Mouse (Mus musculus): ENCODE measurements around the gene Prss35. TPM values are rescaled to one million over a fixed set of nuclear protein-coding genes. Genes with fewer than 3 reads are reported as not detected.

Prss35 gene
- total and polyA plus RNA-seq, 3 experiments = 0.16 TPM; not detected in 2

DNA sequence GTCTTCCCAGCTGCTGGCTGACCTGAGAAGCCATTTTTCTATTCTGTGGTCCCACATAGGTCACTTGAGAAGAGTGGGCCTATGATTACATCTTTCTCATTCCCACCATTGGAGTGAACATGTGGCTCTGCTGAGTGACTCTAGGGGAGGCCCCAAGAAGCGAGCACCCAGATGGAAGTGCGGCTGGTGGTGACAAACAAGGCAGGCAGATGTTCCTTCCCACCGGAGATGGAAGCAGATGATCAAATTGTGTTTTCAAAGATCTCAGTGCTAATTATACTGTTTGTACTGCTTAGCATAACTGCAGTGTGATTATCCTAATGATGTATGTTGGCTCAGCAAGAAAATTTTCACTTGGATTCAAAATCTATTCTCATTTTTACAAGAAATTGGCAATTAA, 29.4 kb upstream of the Prss35 start:
- Histone ChIP-seq H3K9me3 (replicated peaks) (no peaks in the 10 kb centered on the region), H3K36me3 (replicated peaks) (no peaks in the 10 kb centered on the region), H3K4me1 (ENCODE audit: insufficient read depth, low read depth, low read length) (no peaks in the 10 kb centered on the region), H3K27me3 (ENCODE audit: insufficient read depth, low read length) (peaks cover 3% of the 10 kb centered on the region; the same call in 1 of the 2 replicates), H3K4me3 (ENCODE audit: low read depth, low read length) (no peak overlapping the region)
- ATAC-seq (ENCODE audit: extremely low read depth, insufficient number of reproducible peaks, low FRiP score, poor library complexity, severe bottlenecking) = no peak
- DNase-seq (ENCODE audit: low spot score) = no peak
- no peak for TF ChIP-seq GATA1 (IDR thresholded peaks at IDR 0.05; ENCODE audit: borderline replicate concordance, low read length)
- TF ChIP-seq POLR2AphosphoS5 (IDR thresholded peaks at IDR 0.05; ENCODE audit: insufficient replicate concordance, low read depth, low read length) = no peak
- no peak for TF ChIP-seq GATA2 (IDR thresholded peaks at IDR 0.05; ENCODE audit: borderline replicate concordance, low read depth, low read length)
- TF ChIP-seq TAL1 (conservative IDR thresholded peaks at IDR 0.05; ENCODE audit: low read depth, low read length) = no peak
- no peak for TF ChIP-seq CTCF (IDR thresholded peaks at IDR 0.05; ENCODE audit: low read depth, low read length)

GRCm38 (mm10) chr9:86716540-86716939, 26.9 kb upstream of the Prss35 start:
- no peak for TF ChIP-seq TAL1 (conservative IDR thresholded peaks at IDR 0.05; ENCODE audit: low read depth, low read length)
- no peak for TF ChIP-seq CTCF (IDR thresholded peaks at IDR 0.05; ENCODE audit: low read depth, low read length)
- no peak for TF ChIP-seq GATA1 (IDR thresholded peaks at IDR 0.05; ENCODE audit: borderline replicate concordance, low read length)
- no peak for TF ChIP-seq POLR2AphosphoS5 (IDR thresholded peaks at IDR 0.05; ENCODE audit: insufficient replicate concordance, low read depth, low read length)
- TF ChIP-seq GATA2 (IDR thresholded peaks at IDR 0.05; ENCODE audit: borderline replicate concordance, low read depth, low read length) = no peak
- DNase-seq (ENCODE audit: low spot score) = no peak
- Histone ChIP-seq H3K9me3 (replicated peaks) (no peaks in the 10 kb centered on the region), H3K27me3 (ENCODE audit: insufficient read depth, low read length) (peaks cover 2% of the 10 kb centered on the region; the same call in 1 of the 2 replicates), H3K36me3 (replicated peaks) (no peaks in the 10 kb centered on the region), H3K4me3 (ENCODE audit: low read depth, low read length) (no peak overlapping the region), H3K4me1 (ENCODE audit: insufficient read depth, low read depth, low read length) (no peaks in the 10 kb centered on the region)
- ATAC-seq (ENCODE audit: extremely low read depth, insufficient number of reproducible peaks, low FRiP score, poor library complexity, severe bottlenecking) = no peak

GRCm38 (mm10) chr9:86717119-86717518, 26.3 kb upstream of the Prss35 start:
- no peaks in the 10 kb centered on the region for H3K9me3 ChIP-seq (replicated peaks)
- TF ChIP-seq GATA1 (IDR thresholded peaks at IDR 0.05; ENCODE audit: borderline replicate concordance, low read length) (no peak), GATA2 (IDR thresholded peaks at IDR 0.05; ENCODE audit: borderline replicate concordance, low read depth, low read length) (no peak), POLR2AphosphoS5 (IDR thresholded peaks at IDR 0.05; ENCODE audit: insufficient replicate concordance, low read depth, low read length) (no peak), CTCF (IDR thresholded peaks at IDR 0.05; ENCODE audit: low read depth, low read length) (no peak), TAL1 (conservative IDR thresholded peaks at IDR 0.05; ENCODE audit: low read depth, low read length) (no peak)
- H3K27me3 ChIP-seq (ENCODE audit: insufficient read depth, low read length) = peaks cover 2% of the 10 kb centered on the region; the same call in 1 of the 2 replicates
- no peak overlapping the region for H3K4me3 ChIP-seq (ENCODE audit: low read depth, low read length)
- no peaks in the 10 kb centered on the region for H3K36me3 ChIP-seq (replicated peaks)
- ATAC-seq (ENCODE audit: extremely low read depth, insufficient number of reproducible peaks, low FRiP score, poor library complexity, severe bottlenecking) = no peak
- H3K4me1 ChIP-seq (ENCODE audit: insufficient read depth, low read depth, low read length) = no peaks in the 10 kb centered on the region
- DNase-seq (ENCODE audit: low spot score) = no peak

GRCm38 (mm10) chr9:86720227-86720626, 23.2 kb upstream of the Prss35 start:
- ATAC-seq (ENCODE audit: extremely low read depth, insufficient number of reproducible peaks, low FRiP score, poor library complexity, severe bottlenecking) (no peak), DNase-seq (ENCODE audit: low spot score) (no peak)
- Histone ChIP-seq H3K27me3 (ENCODE audit: insufficient read depth, low read length) (peaks cover 2% of the 10 kb centered on the region; the same call in 1 of the 2 replicates), H3K4me3 (ENCODE audit: low read depth, low read length) (no peak overlapping the region), H3K36me3 (replicated peaks) (no peaks in the 10 kb centered on the region), H3K4me1 (ENCODE audit: insufficient read depth, low read depth, low read length) (no peaks in the 10 kb centered on the region), H3K9me3 (replicated peaks) (no peaks in the 10 kb centered on the region)
- no peak for TF ChIP-seq TAL1 (conservative IDR thresholded peaks at IDR 0.05; ENCODE audit: low read depth, low read length)
- TF ChIP-seq GATA1 (IDR thresholded peaks at IDR 0.05; ENCODE audit: borderline replicate concordance, low read length) = no peak
- TF ChIP-seq CTCF (IDR thresholded peaks at IDR 0.05; ENCODE audit: low read depth, low read length) = no peak
- TF ChIP-seq GATA2 (IDR thresholded peaks at IDR 0.05; ENCODE audit: borderline replicate concordance, low read depth, low read length) = no peak
- no peak for TF ChIP-seq POLR2AphosphoS5 (IDR thresholded peaks at IDR 0.05; ENCODE audit: insufficient replicate concordance, low read depth, low read length)

- H3K27me3 ChIP-seq (ENCODE audit: insufficient read depth, low read length) = peaks cover 2% of the 10 kb centered on the region; the same call in 1 of the 2 replicates
- TF ChIP-seq TAL1 (conservative IDR thresholded peaks at IDR 0.05; ENCODE audit: low read depth, low read length) (no peak), GATA2 (IDR thresholded peaks at IDR 0.05; ENCODE audit: borderline replicate concordance, low read depth, low read length) (no peak), CTCF (IDR thresholded peaks at IDR 0.05; ENCODE audit: low read depth, low read length) (no peak), GATA1 (IDR thresholded peaks at IDR 0.05; ENCODE audit: borderline replicate concordance, low read length) (no peak)
- ATAC-seq (ENCODE audit: extremely low read depth, insufficient number of reproducible peaks, low FRiP score, poor library complexity, severe bottlenecking) = no peak
- no peak overlapping the region for H3K4me3 ChIP-seq (ENCODE audit: low read depth, low read length)
- DNase-seq (ENCODE audit: low spot score) = no peak
- H3K9me3 ChIP-seq (replicated peaks) = no peaks in the 10 kb centered on the region
- H3K36me3 ChIP-seq (replicated peaks) = no peaks in the 10 kb centered on the region
- no peaks in the 10 kb centered on the region for H3K4me1 ChIP-seq (ENCODE audit: insufficient read depth, low read depth, low read length)
These were observed 22.7 kb upstream of the Prss35 start for GRCm38 (mm10) chr9:86720794-86721193.

GRCm38 (mm10) chr9:86725066-86725465, 18.4 kb upstream of the Prss35 start:
- DNase-seq (ENCODE audit: low spot score) (no peak), ATAC-seq (ENCODE audit: extremely low read depth, insufficient number of reproducible peaks, low FRiP score, poor library complexity, severe bottlenecking) (no peak)
- Histone ChIP-seq H3K4me1 (ENCODE audit: insufficient read depth, low read depth, low read length) (no peaks in the 10 kb centered on the region), H3K27me3 (ENCODE audit: insufficient read depth, low read length) (no peaks in the 10 kb centered on the region), H3K4me3 (ENCODE audit: low read depth, low read length) (no peak overlapping the region), H3K36me3 (replicated peaks) (no peaks in the 10 kb centered on the region), H3K9me3 (replicated peaks) (no peaks in the 10 kb centered on the region)
- TF ChIP-seq POLR2AphosphoS5 (IDR thresholded peaks at IDR 0.05; ENCODE audit: insufficient replicate concordance, low read depth, low read length) (no peak), GATA2 (IDR thresholded peaks at IDR 0.05; ENCODE audit: borderline replicate concordance, low read depth, low read length) (no peak), TAL1 (conservative IDR thresholded peaks at IDR 0.05; ENCODE audit: low read depth, low read length) (no peak), CTCF (IDR thresholded peaks at IDR 0.05; ENCODE audit: low read depth, low read length) (no peak), GATA1 (IDR thresholded peaks at IDR 0.05; ENCODE audit: borderline replicate concordance, low read length) (no peak)
